Mouse (Mus musculus) retina, postnatal 7 days (tissue): ENCODE data around the gene Spns2.

Experiments
- DNase-seq: peaks from one replicate; pipeline ENCODE4 v3.0.0-alpha.2; 2012; ENCODE audit warnings: low read depth, low spot score

Spns2 gene

DNA sequence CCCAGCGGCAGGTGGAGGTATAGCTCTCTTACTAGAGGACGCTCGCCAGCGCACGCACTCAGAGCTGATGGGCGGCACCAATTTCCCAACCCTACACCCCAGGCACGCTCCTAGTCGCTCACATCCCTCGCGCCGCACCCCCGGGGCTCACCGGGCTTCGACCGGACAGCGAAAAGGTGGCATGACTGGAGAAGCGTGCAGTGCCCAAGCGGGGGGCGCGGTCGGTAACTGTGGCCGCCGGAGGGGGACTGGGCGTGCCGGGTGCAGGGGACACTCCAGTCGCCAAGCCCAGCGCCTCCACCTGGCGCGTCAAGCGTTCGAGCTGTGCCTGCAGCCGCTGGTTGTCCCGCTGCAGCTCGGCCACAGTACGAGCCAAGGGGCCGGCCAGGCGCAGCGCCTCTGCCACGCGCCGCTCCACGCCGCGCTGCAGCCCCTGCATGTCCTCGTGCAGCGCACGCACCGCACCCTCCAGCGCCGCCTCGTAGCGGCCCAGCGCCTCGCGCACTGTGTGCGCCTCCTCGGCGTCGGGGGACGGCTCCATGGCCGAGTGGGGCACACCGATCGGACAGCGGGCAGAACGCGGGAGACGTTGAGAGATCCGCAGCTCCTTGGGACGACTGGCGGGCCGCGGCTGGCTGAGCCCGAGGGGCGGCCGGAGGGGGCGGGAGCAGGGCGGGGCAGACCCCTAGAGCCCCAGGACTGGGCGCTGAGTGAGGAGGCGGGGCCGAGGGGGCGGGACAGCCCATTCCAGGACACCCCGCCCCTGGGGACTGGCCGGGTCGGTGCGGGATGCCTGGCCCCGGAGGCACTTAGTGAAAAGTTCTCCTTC lies 78.4 kb downstream of the Spns2 start, which contains the start of gene Smtnl2:
Gene Smtnl2, minus strand, starts transcription at position 621 of the 829 bp plus-strand sequence.
- peak; percentile 24 for DNase-seq

DNA sequence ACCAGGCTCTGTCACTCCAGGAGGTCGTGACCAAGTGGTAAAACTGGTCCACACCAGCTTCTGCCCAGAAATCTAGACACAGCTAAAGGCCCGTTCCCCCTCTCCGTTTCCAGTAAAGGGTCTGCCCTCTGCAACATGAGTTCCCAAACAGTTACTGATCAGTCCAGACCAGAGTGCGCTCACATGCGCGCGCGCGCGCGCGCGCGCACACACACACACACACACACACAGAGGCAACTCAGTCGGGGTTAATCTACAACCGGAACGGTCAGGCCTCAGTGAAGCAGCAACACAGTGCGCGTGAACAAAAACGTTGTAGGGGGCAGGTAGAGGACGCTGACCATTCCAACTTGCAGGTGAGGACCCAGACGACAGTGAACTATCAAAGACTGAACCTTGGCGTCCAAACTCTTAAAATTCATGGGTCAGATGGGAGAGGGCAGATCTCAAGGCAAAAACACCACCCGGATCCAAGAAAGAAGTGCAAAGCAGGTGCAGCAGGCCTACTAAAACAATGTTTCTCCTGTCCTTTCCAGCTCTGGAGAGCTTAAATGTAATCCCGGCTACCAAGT lies 79.1 kb downstream of the Spns2 start:
- DNase-seq = no peak

DNA sequence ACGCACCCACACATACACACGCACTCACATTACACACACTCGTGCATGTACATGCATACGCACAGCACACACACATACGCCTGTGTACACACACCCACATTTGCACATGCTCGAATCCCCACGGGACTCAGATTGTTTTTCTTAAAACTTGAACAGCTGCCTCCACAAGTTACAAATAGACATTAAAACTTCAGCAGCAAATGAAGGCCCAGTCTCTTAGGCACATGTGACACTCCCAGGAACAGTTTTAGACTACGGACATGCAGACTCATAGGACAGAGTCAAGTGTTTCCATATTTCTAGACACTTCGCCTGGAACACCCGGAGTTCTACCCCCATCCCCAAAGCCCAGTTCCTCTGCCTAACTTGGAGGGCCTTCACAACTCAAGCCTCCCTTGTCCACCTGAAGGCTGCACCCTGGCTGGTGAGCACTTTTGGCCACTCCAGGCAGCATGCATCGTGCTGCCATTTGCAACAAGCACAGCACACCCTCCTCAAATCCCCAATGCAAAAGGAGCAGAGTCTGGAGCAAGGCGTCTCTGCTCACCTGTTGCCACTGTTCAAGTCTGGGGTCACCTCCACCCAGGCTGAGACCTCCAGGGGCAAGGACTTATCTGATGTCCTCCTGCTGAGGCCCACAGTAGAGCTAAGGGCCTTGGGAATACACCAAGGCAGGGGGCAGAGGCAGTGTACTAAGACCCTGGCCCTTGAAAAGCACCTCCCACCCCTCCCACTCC lies 79.9 kb downstream of the Spns2 start:
- DNase-seq = no peak

DNA sequence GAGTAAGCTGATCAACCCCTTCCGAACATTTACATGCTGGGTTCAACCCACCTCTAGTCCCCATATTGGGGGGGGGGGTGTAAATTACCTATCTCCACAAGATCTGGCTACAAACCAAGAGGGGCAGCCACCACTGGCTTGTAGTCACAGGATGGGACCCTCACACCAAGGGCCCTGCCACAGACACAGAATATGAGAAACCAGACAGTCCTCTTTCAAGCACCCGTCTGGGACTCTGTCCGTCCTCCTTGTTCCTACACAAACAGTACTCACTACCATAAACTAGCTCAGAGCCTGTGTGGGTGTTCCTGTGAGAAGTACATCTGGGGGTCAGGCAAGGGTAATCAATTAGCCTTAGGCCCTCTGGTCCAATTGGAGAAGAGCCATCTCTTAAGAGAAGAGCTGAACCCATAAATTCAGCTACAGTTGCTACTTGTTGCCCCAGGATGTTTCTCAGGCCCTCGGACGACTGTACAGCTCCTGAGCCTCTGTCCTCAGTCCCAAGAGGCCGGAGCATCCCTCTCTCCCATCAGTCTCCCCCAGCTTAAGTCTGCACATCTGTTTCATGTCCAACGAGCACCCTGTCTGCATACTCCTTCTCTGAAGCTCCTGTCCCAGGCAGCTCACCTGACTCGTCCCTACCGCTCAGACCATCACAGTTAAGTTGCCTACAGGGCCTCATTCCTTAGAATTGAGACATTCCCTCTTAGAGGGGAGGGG lies 81.1 kb downstream of the Spns2 start:
- DNase-seq = no peak

DNA sequence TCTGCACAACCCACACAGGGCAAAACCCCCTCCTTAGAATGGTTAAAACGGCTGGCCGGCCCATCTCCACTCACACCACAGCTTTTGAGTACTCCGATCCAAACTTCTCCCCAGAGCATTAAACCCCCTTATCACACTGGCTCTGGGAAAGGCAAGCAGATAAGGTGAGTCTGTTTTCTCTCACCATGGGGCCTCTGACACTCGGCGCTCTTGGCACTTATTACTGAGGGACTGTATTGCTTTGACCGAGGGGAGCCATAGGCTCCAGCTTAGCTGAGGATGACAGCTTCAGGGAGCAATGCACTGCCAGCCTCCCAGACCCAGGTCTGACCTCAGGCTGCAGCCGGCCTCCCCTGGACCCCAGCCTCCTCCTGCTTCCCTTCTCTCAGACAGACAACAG lies 82.1 kb downstream of the Spns2 start:
- DNase-seq = no peak

DNA sequence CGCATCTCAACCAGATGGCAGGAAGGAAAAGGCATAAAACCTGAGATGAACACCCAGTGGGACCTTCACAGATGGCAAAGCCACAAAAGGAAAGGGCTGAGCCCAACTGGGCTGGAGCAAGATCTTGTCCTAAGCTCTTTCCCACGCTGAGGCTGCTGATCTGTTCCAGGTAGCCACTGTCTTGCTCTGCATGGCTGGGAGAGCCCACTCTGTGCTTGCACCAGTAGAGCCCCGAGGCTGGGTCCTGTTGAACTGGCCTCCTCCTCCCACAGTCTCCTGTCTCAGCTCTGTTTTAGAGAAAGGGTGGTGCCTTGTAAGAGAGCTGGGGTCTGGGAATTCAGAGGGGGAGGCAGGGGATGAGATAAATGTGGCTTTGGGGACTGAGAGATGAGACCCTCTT lies 82.6 kb downstream of the Spns2 start:
- DNase-seq = no peak

DNA sequence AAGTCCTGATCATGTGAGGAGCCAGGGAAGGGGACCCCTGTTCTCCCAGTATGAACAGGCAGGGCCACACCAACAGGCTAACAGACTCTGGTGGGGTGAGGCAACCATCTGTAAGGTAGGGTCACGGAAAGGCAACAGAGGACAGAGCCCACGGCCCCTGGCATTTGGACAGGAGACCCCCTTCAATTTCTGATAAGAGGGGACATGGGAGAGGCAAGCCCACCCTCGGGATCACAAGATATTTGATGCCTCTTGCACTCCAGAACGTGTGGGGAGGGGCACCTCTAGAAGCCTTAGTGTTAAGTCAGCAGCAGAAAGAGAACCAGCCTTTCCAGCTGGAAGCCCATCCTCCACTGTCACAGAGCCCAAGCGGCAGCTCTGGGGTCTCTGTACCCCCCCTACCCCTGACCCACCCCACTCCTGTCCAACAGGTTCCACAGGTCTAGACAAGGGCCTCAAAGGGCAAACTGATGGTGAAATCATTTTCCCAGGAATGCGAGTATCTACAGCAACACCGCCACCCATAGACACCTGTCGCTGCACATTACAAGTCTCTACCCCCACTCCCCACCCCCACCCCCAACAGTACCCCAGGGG lies 83.5 kb downstream of the Spns2 start:
- no peak for DNase-seq

DNA sequence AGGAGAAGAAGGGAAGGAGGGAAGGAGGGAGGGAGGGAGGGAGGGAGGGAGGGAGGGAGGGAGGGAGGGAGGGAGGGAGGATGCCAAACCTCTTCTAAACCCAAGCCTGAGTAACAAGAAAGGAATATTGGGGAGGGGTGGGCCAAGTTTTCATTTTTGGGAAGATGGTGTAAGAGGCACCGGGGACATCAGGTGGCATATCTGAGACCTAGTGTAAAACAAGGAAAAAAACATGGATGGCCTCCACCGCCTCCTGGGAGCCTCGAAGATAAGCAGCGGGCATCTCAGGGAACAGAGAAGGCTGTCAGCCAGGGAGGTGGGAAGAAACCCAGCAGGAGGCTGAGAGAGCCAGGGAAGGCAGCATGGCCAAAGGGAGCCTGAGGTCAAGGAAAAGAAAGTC lies 84.2 kb downstream of the Spns2 start:
- DNase-seq = no peak

DNA sequence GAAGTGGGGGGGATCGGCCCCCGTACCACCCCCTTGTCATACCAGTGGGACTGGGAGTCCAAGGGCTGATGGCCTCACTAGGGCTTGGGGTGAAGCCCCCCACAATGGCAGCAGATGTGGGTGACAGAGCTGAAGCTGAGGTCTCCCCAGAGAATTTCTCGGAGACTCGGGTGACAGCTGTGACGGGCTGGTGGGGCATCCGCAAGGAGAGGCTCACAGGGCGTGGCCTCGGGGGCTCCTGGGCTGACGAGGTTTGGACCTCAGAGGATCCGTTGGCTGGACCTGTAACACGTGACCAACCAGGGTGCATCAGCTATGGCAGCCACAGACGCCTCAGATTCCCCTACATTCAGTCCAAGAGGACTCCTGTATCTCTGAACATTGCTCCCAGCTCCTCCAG lies 86.7 kb downstream of the Spns2 start:
- DNase-seq = no peak

DNA sequence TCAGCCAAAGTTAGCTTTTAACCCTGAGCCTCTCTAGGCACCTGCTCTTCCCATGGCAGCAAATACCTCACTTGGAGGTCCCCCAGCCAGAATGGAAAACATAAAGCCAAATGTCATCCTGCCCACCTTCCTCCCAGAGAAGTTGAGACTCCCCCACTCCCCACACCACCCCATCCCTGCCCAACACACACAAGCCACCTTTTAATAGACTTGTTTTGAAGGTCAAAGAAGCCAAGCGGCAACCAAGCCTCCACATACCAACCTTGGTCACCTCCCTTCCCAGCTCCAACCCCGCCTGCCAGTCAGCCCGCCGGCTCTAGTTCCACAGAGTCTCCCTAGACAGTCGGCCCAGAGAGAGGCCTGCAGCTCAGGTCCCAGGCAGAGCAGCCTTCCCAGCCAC lies 87.7 kb downstream of the Spns2 start:
- DNase-seq = no peak
